Mouse (Mus musculus): ENCODE measurements around the gene Vps13c. TPM values are rescaled to one million over a fixed set of nuclear protein-coding genes. Genes with fewer than 3 reads are reported as not detected.

The Vps13c gene
- polyA plus RNA-seq, 1 experiment: 39.0 TPM

GRCm38 (mm10) chr9:67847606-67848005, 7.4 kb downstream of the Vps13c start:
- peaks cover 46% of the 10 kb centered on the region for H3K4me1 ChIP-seq (ENCODE audit: control insufficient read depth, insufficient read depth, low read length)
- TF ChIP-seq CTCF (IDR thresholded peaks at IDR 0.05; ENCODE audit: low read depth, low read length) (no peak), POLR2A (IDR thresholded peaks at IDR 0.05; ENCODE audit: borderline replicate concordance, low read depth, low read length) (no peak)
- peak overlapping the region; percentile 52 for H3K4me3 ChIP-seq (ENCODE audit: insufficient read depth, low read length)
- peak overlapping the region; percentile 93 for H3K27ac ChIP-seq (ENCODE audit: insufficient read depth, low read depth, low read length)

GRCm38 (mm10) chr9:67849397-67849796, 9.2 kb downstream of the Vps13c start:
- peaks cover 36% of the 10 kb centered on the region for H3K4me1 ChIP-seq (ENCODE audit: control insufficient read depth, insufficient read depth, low read length)
- H3K27ac ChIP-seq (ENCODE audit: insufficient read depth, low read depth, low read length): no peak overlapping the region
- TF ChIP-seq POLR2A (IDR thresholded peaks at IDR 0.05; ENCODE audit: borderline replicate concordance, low read depth, low read length): no peak
- TF ChIP-seq CTCF (IDR thresholded peaks at IDR 0.05; ENCODE audit: low read depth, low read length): no peak
- H3K4me3 ChIP-seq (ENCODE audit: insufficient read depth, low read length): no peak overlapping the region

GRCm38 (mm10) chr9:67849846-67850245, 9.7 kb downstream of the Vps13c start:
- no peak overlapping the region for H3K4me3 ChIP-seq (ENCODE audit: insufficient read depth, low read length)
- no peak overlapping the region for H3K27ac ChIP-seq (ENCODE audit: insufficient read depth, low read depth, low read length)
- H3K4me1 ChIP-seq (ENCODE audit: control insufficient read depth, insufficient read depth, low read length): peaks cover 32% of the 10 kb centered on the region
- TF ChIP-seq CTCF (IDR thresholded peaks at IDR 0.05; ENCODE audit: low read depth, low read length) (no peak), POLR2A (IDR thresholded peaks at IDR 0.05; ENCODE audit: borderline replicate concordance, low read depth, low read length) (no peak)

- Histone ChIP-seq H3K4me3 (ENCODE audit: insufficient read depth, low read length) (no peak overlapping the region), H3K27ac (ENCODE audit: insufficient read depth, low read depth, low read length) (no peak overlapping the region), H3K4me1 (ENCODE audit: control insufficient read depth, insufficient read depth, low read length) (peaks cover 28% of the 10 kb centered on the region)
- TF ChIP-seq CTCF (IDR thresholded peaks at IDR 0.05; ENCODE audit: low read depth, low read length) (0 out of 2 replicates have a peak, but pooled peaks have one; percentile 14), POLR2A (IDR thresholded peaks at IDR 0.05; ENCODE audit: borderline replicate concordance, low read depth, low read length) (no peak)
Observed at GRCm38 (mm10) chr9:67851150-67851549, 11.0 kb downstream of the Vps13c start.

- H3K4me3 ChIP-seq (ENCODE audit: insufficient read depth, low read length): no peak overlapping the region
- no peak overlapping the region for H3K27ac ChIP-seq (ENCODE audit: insufficient read depth, low read depth, low read length)
- H3K4me1 ChIP-seq (ENCODE audit: control insufficient read depth, insufficient read depth, low read length): no peaks in the 10 kb centered on the region
- TF ChIP-seq CTCF (IDR thresholded peaks at IDR 0.05; ENCODE audit: low read depth, low read length) (no peak), POLR2A (IDR thresholded peaks at IDR 0.05; ENCODE audit: borderline replicate concordance, low read depth, low read length) (no peak)
Observed at GRCm38 (mm10) chr9:67860273-67860672, 20.1 kb downstream of the Vps13c start.

- H3K27ac ChIP-seq (ENCODE audit: insufficient read depth, low read depth, low read length): no peak overlapping the region
- no peak for TF ChIP-seq CTCF (IDR thresholded peaks at IDR 0.05; ENCODE audit: low read depth, low read length)
- no peak for TF ChIP-seq POLR2A (IDR thresholded peaks at IDR 0.05; ENCODE audit: borderline replicate concordance, low read depth, low read length)
- H3K4me3 ChIP-seq (ENCODE audit: insufficient read depth, low read length): no peak overlapping the region
- peaks cover 2% of the 10 kb centered on the region for H3K4me1 ChIP-seq (ENCODE audit: control insufficient read depth, insufficient read depth, low read length)
Observed at GRCm38 (mm10) chr9:67863332-67863731, 23.1 kb downstream of the Vps13c start.

GRCm38 (mm10) chr9:67864011-67864410, 23.8 kb downstream of the Vps13c start:
- no peak for TF ChIP-seq POLR2A (IDR thresholded peaks at IDR 0.05; ENCODE audit: borderline replicate concordance, low read depth, low read length)
- no peak for TF ChIP-seq CTCF (IDR thresholded peaks at IDR 0.05; ENCODE audit: low read depth, low read length)
- Histone ChIP-seq H3K4me1 (ENCODE audit: control insufficient read depth, insufficient read depth, low read length) (peaks cover 3% of the 10 kb centered on the region), H3K27ac (ENCODE audit: insufficient read depth, low read depth, low read length) (no peak overlapping the region), H3K4me3 (ENCODE audit: insufficient read depth, low read length) (no peak overlapping the region)

GRCm38 (mm10) chr9:67865411-67865810, 25.2 kb downstream of the Vps13c start:
- Histone ChIP-seq H3K4me3 (ENCODE audit: insufficient read depth, low read length) (no peak overlapping the region), H3K27ac (ENCODE audit: insufficient read depth, low read depth, low read length) (no peak overlapping the region), H3K4me1 (ENCODE audit: control insufficient read depth, insufficient read depth, low read length) (peaks cover 3% of the 10 kb centered on the region)
- TF ChIP-seq POLR2A (IDR thresholded peaks at IDR 0.05; ENCODE audit: borderline replicate concordance, low read depth, low read length) (no peak), CTCF (IDR thresholded peaks at IDR 0.05; ENCODE audit: low read depth, low read length) (no peak)

GRCm38 (mm10) chr9:67867411-67867810, 27.2 kb downstream of the Vps13c start:
- H3K4me1 ChIP-seq (ENCODE audit: control insufficient read depth, insufficient read depth, low read length): peaks cover 3% of the 10 kb centered on the region
- no peak overlapping the region for H3K4me3 ChIP-seq (ENCODE audit: insufficient read depth, low read length)
- TF ChIP-seq CTCF (IDR thresholded peaks at IDR 0.05; ENCODE audit: low read depth, low read length) (no peak), POLR2A (IDR thresholded peaks at IDR 0.05; ENCODE audit: borderline replicate concordance, low read depth, low read length) (no peak)
- no peak overlapping the region for H3K27ac ChIP-seq (ENCODE audit: insufficient read depth, low read depth, low read length)

GRCm38 (mm10) chr9:67869691-67870450, 29.7 kb downstream of the Vps13c start:
- Histone ChIP-seq H3K27ac (ENCODE audit: insufficient read depth, low read depth, low read length) (no peak overlapping the region), H3K4me1 (ENCODE audit: control insufficient read depth, insufficient read depth, low read length) (peaks cover 3% of the 10 kb centered on the region), H3K4me3 (ENCODE audit: insufficient read depth, low read length) (no peak overlapping the region)
- TF ChIP-seq CTCF (IDR thresholded peaks at IDR 0.05; ENCODE audit: low read depth, low read length) (no peak), POLR2A (IDR thresholded peaks at IDR 0.05; ENCODE audit: borderline replicate concordance, low read depth, low read length) (no peak)

All from bone marrow macrophage, adult 2 months (primary cell).